Mouse (Mus musculus) heart, embryonic 14.5 days (tissue): ENCODE results near the gene Atg5. TPM values are rescaled to one million over a fixed set of nuclear protein-coding genes. Genes with fewer than 3 reads are reported as not detected.
A peak's percentile ranks its signal among the peaks of the same experiment; 100 is the strongest.

Experiments
- ATAC-seq: fragments of 200-750 bp; cut with Nextera tagmentation; 2 replicates; pipeline ENCODE4 v1.8.0; 2017; ENCODE audit warnings: low read depth, moderate TSS enrichment; ENCODE audit not compliant: insufficient number of reproducible peaks, insufficient read depth, low FRiP score
- H3K27ac ChIP-seq, 2 experiments: fragments of 200-500 bp in 1 of 2; fragments of 300-500 bp in 1 of 2; sonication (generic) in 1 of 2; replicated peaks in 1 of 2; 2 replicates each; pipeline ENCODE4 v1.5.1; 2012 to 2014; ENCODE audit warnings: low read depth in 2 of 2, low read length in 2 of 2, control low read depth in 1 of 2, mild to moderate bottlenecking in 1 of 2, mixed read lengths in 1 of 2; ENCODE audit not compliant: control insufficient read depth in 1 of 2, insufficient read depth in 1 of 2
- H3K27me3 ChIP-seq: fragments of 300-500 bp; sonication (generic); 2 replicates; pipeline ENCODE4 v1.6.1; 2014; ENCODE audit warnings: mild to moderate bottlenecking, low read length, control low read depth; ENCODE audit not compliant: control insufficient read depth, insufficient read depth
- H3K36me3 ChIP-seq: fragments of 300-500 bp; sonication (generic); 2 replicates; pipeline ENCODE4 v1.6.1; 2014; ENCODE audit warnings: mild to moderate bottlenecking, control low read depth, low read length, mixed read lengths; ENCODE audit not compliant: control insufficient read depth, insufficient read depth
- H3K4me1 ChIP-seq, 2 experiments: fragments of 200-500 bp in 1 of 2; fragments of 300-500 bp in 1 of 2; sonication (generic) in 1 of 2; 2 replicates each; pipeline ENCODE4 v1.6.1; 2012 to 2014; ENCODE audit warnings: low read length in 2 of 2, control low read depth in 1 of 2, mixed read lengths in 1 of 2; ENCODE audit not compliant: control insufficient read depth in 2 of 2, insufficient read depth in 2 of 2
- H3K4me2 ChIP-seq: fragments of 300-500 bp; sonication (generic); 2 replicates; pipeline ENCODE4 v1.6.1; 2014; ENCODE audit warnings: mild to moderate bottlenecking, low read length
- H3K4me3 ChIP-seq, 2 experiments: fragments of 200-500 bp in 1 of 2; fragments of 300-500 bp in 1 of 2; sonication (generic) in 1 of 2; 2 replicates each; pipeline ENCODE4 v1.5.1; 2012 to 2014; ENCODE audit warnings: low read length in 2 of 2, mild to moderate bottlenecking in 2 of 2, control low read depth in 1 of 2, low read depth in 1 of 2, moderate library complexity in 1 of 2; ENCODE audit not compliant: control insufficient read depth in 1 of 2, insufficient read depth in 1 of 2
- H3K9ac ChIP-seq: fragments of 300-500 bp; sonication (generic); 2 replicates; pipeline ENCODE4 v1.6.1; 2014; ENCODE audit warnings: mild to moderate bottlenecking, low read length
- H3K9me3 ChIP-seq: fragments of 300-500 bp; sonication (generic); 2 replicates; pipeline ENCODE4 v1.6.1; 2016; ENCODE audit warnings: low read length, control low read depth; ENCODE audit not compliant: control insufficient read depth
- WGBS: fragments of 180-500 bp; shearing (Covaris S2); extraction: QIAGEN DNeasy Blood & Tissue Kit; methylation state at CpG from one replicate; pipeline ENCODE4 v1.1.7; 2014; 5-methylcytosine and 5-hydroxymethylcytosine counted together
- polyA plus RNA-seq: library from polyadenylated mRNA; unstranded; fragments of >200 nt; fragmentation: Nextera tagmentation; extraction: Ambion mirVana; gene quantifications from 2 replicates; pipeline ENCODE4 v1.2.1, GENCODE M21; 2014

The Atg5 gene
- polyA plus RNA-seq, 1 experiment from 2014 or later = 23.9 TPM

DNA sequence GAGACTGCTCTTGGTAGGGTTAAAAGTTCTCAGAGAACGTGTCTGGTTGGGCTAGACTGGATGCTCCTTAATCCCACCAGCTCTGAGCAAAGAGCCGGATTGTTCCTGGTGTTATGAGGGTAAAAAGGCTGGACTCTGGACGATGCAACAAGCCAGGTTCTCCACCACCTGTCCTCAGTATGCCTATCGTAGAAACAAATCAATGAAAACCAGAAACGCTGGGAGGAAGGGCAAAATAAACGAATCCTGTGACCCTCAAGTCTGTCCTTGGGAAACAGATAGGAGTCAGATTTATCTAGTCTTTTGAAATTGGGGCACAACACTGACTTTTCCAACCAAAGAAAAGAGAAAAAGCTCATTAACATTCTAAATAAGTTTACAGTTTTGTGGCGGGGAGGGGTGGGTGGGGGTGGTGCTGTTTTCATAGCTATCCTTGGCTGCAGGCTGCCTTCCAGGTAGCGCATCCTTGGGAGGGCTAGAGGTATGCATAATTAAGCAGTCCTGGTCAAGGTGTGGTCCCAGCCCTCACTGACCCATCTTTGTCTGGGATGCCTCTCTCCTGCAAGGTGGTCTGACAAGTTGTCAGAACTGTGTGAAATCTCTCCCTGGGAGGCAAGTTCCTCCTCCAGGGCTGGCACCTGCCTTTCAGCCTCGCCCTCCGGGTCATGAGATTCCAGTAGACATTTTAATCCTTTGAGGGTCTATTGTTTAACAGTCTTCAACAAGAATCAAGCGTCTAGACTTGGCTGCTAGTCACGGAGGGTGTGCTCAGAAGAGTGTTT, 123.5 kb downstream of the Atg5 start:
- 46% methylated on average over 12 of the region's 12 CpGs for WGBS
- no peaks in the 10 kb centered on the region for H3K4me1 ChIP-seq

DNA sequence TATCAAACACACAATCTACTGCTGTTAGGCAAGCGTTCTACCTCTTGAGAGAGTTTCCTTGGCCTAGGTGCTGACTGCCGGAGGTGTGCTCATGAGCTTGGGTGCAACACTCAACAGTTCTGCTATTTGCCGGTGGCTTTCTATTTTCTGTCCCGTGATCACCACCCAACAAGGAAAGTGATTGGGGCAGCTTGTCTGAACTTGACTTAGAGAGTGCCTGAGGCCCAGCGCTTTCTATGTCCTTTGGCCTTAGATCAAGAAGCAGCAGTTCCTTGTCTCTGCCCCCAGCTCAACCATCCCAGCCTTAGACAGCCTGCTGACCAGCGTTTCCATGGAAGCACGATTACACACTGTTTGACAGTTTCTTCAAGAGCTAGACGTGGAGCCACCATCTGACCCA, 124.7 kb downstream of the Atg5 start:
- Histone ChIP-seq H3K4me2 (no peak overlapping the region), H3K36me3 (no peaks in the 10 kb centered on the region), H3K9me3 (no peaks in the 10 kb centered on the region), H3K4me3 (no peak overlapping the region), H3K9ac (no peak overlapping the region), H3K27ac (no peak overlapping the region), H3K4me1 (no peaks in the 10 kb centered on the region), H3K27me3 (no peaks in the 10 kb centered on the region)
- ATAC-seq = no peak
- 77% methylated on average over 8 of the region's 8 CpGs for WGBS

More for the DNA sequence above, 123.5 kb downstream of the Atg5 start:
- no peak overlapping the region for H3K9ac ChIP-seq
- no peak overlapping the region for H3K4me3 ChIP-seq
- no peak overlapping the region for H3K4me2 ChIP-seq
- no peak for ATAC-seq
- H3K36me3 ChIP-seq = no peaks in the 10 kb centered on the region
- H3K27me3 ChIP-seq = no peaks in the 10 kb centered on the region
- H3K27ac ChIP-seq = no peak overlapping the region
- no peaks in the 10 kb centered on the region for H3K9me3 ChIP-seq

DNA sequence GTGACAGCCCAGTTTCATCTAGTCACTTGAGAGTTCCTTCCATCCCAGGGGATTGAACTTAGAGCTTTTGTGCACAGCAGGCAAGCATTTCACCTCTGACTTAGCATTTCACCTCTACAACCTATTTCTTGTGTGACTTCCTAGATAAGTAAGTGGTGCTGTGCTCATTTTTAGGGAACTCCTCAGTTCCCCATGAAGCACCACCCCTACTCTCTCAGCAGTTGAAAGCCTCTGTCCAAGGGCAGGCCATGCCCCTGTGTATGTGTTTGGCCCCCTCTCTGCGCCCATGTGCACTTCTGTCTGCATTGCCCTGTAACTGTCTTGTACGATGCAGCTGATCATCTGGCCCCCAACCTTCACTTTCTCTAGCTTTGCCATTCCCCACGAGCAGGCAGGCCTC, 132.0 kb downstream of the Atg5 start:
- Histone ChIP-seq H3K27me3 (no peaks in the 10 kb centered on the region), H3K9me3 (no peaks in the 10 kb centered on the region), H3K4me1 (peaks cover 26 to 29% of the 10 kb centered on the region in 2 experiments), H3K9ac (no peak overlapping the region), H3K4me3 (no peak overlapping the region), H3K36me3 (no peaks in the 10 kb centered on the region), H3K27ac (no peak overlapping the region), H3K4me2 (no peak overlapping the region)
- ATAC-seq = no peak
- WGBS = 53% methylated on average over 3 of the region's 3 CpGs

DNA sequence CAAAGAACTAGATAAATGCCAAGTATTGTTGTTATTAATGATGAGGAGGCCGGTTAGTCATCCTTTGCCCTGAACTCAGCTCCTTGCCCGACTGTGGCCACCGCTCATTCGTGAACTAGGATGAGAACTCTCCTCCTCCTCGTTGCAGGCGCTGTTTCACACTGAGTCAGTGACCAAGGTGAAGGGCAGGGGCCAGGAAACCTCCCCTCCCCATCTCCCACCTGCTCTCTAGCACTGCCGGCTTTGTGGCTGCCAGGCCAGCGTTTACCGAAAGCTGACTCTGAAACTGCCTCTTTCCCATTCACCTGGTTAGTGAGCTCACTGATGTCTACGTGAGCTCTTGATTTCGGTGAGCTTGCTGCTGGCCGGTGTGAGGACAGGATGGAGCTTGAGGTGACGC, 132.4 kb downstream of the Atg5 start:
- Histone ChIP-seq H3K27me3 (no peaks in the 10 kb centered on the region), H3K4me2 (no peak overlapping the region), H3K4me1 (peaks cover 26 to 29% of the 10 kb centered on the region in 2 experiments), H3K27ac (no peak overlapping the region), H3K36me3 (no peaks in the 10 kb centered on the region), H3K9ac (no peak overlapping the region), H3K4me3 (no peak overlapping the region), H3K9me3 (no peaks in the 10 kb centered on the region)
- ATAC-seq = no peak
- WGBS = 74% methylated on average over 13 of the region's 13 CpGs

DNA sequence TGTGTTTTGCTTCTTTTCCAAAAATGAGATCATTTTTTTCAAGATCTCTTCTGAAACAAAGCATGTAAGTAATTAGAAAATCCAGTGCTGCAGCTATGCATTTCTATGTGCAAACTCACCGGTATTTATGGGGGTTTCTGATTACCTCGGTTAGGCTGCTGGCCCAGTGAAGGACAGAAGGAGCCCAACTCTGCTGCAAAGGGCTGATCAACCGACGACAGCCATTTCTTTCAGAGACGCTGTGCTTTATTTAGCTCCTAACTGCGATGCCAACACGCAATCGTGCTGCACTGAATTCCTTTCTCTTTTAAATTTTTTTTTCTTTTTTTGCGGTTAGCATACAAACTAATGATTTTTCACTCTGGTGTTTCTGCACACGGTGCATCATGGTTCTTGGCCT, 133.4 kb downstream of the Atg5 start:
- H3K9me3 ChIP-seq = no peaks in the 10 kb centered on the region
- no peaks in the 10 kb centered on the region for H3K36me3 ChIP-seq
- peaks cover 26 to 29% of the 10 kb centered on the region in 2 experiments for H3K4me1 ChIP-seq
- H3K9ac ChIP-seq = no peak overlapping the region
- H3K4me3 ChIP-seq = no peak overlapping the region
- no peak for ATAC-seq
- H3K4me2 ChIP-seq = peak overlapping the region; percentile 9; the same call in 1 of the 2 replicates
- 36% methylated on average over 10 of the region's 10 CpGs for WGBS
- no peak overlapping the region for H3K27ac ChIP-seq
- H3K27me3 ChIP-seq = no peaks in the 10 kb centered on the region

DNA sequence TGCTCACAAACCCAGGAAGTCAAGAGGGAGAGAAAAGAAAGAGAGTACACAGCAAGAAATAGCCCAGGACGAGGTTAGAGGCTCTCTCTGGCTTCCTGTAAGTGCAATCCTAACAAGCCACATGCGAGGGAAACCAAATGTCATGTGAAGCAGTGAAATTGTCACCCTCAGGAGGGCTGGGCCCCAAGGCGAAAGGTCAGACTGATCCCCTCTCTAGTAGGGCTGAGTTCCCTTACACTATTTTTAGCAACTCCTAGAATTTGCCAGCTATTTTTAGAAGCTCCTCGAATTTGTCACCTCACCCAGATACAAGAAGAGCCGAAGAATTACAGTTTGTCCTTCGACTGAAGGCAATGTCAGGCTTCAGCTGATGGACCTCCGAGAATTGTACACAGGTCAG, 135.3 kb downstream of the Atg5 start:
- H3K36me3 ChIP-seq = no peaks in the 10 kb centered on the region
- peak overlapping the region; percentile 7 to 53; a peak in 1 of 4 replicates for H3K27ac ChIP-seq
- H3K4me1 ChIP-seq = peaks cover 26 to 29% of the 10 kb centered on the region in 2 experiments
- 22% methylated on average over 7 of the region's 7 CpGs for WGBS
- ATAC-seq = no peak
- H3K9me3 ChIP-seq = no peaks in the 10 kb centered on the region
- no peak overlapping the region for H3K4me3 ChIP-seq
- H3K4me2 ChIP-seq = no peak overlapping the region
- no peaks in the 10 kb centered on the region for H3K27me3 ChIP-seq
- no peak overlapping the region for H3K9ac ChIP-seq

DNA sequence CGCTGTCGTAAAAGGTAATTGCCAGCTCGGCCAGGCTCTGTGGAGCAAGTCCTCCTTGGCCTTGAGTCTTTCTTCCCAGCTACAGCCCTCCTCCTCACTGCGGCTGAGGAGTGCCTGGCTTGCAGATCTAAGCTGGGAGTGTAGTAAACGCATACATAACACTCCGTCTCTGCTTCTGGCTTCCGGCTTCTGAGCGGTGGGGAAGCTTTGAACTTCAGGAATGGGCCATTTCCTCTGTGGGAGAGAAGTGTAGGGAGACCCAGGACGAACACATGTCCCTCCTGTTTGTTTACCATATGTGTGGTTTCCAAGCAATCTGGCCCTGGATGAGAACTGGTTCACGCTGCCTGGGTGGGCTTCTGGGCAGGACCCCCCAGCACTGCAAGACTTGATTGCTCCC, 140.9 kb downstream of the Atg5 start:
- WGBS = 73% methylated on average over 10 of the region's 10 CpGs
- Histone ChIP-seq H3K9ac (no peak overlapping the region), H3K27me3 (no peaks in the 10 kb centered on the region), H3K36me3 (no peaks in the 10 kb centered on the region), H3K4me1 (peaks cover 1 to 5% of the 10 kb centered on the region in 2 experiments; a peak in 2 of 4 replicates), H3K4me3 (no peak overlapping the region), H3K4me2 (no peak overlapping the region), H3K9me3 (no peaks in the 10 kb centered on the region), H3K27ac (no peak overlapping the region)
- ATAC-seq = no peak

DNA sequence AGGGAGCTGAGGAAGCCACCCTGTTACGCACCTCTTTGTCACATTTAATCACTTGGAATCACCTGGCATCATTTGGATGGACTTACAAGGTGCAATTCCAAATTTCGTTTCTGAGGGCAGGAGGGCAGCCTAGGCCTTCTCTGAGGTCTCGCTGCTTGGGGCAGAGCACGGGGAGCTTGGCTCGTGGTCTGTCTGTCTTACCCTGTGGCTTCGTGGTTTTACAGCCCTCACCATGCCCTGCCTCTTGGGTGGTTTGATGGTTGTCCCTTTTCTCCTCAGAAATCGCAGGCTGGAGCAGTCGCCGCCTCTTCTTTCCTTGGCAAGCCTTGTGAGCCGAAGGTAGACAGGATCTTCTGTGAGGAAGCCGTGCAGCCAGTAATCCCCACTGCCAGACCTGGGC, 141.8 kb downstream of the Atg5 start:
- H3K4me3 ChIP-seq = no peak overlapping the region
- H3K4me2 ChIP-seq = no peak overlapping the region
- H3K4me1 ChIP-seq = no peaks in the 10 kb centered on the region
- no peak overlapping the region for H3K27ac ChIP-seq
- WGBS = 77% methylated on average over 11 of the region's 11 CpGs
- H3K36me3 ChIP-seq = no peaks in the 10 kb centered on the region
- no peak overlapping the region for H3K9ac ChIP-seq
- H3K27me3 ChIP-seq = no peaks in the 10 kb centered on the region
- H3K9me3 ChIP-seq = no peaks in the 10 kb centered on the region
- no peak for ATAC-seq
